Mouse (Mus musculus): Measurements from ENCODE around the gene Olfr178. TPM values are rescaled to one million over a fixed set of nuclear protein-coding genes. Genes with fewer than 3 reads are reported as not detected.

The Olfr178 gene
- polyA plus RNA-seq (2012; rRNA removed) = not detected in 2 replicates

GRCm38 (mm10) chr16:58891963-58892362 lies at the start of gene Olfr178:
TSS of gene Olfr178 (minus strand) at chr16:58892063.

GRCm38 (mm10) chr16:58929292-58929691 lies 37.4 kb upstream of the Olfr178 start, which contains the start of gene Olfr180:
TSS of gene Olfr180 (minus strand) at chr16:58929392.

GRCm38 (mm10) chr16:58928655-58929054 lies 36.8 kb upstream of the Olfr178 start, which contains the start of gene Olfr181:
TSS of gene Olfr181 (minus strand) at chr16:58928755.

GRCm38 (mm10) chr16:58874668-58875067 lies 17.2 kb downstream of the Olfr178 start, which contains the start of gene Olfr177:
TSS of gene Olfr177 (minus strand) at chr16:58874768.

Other genes starting within 250 kb of the Olfr178 start
- 13.7 and 14.9 TPM in 2 replicates for gene Cpox, start 221.8 kb downstream of the Olfr178 start, polyA plus RNA-seq (2012; rRNA removed)
- gene Gpr15, start 173.0 kb downstream of the Olfr178 start, polyA plus RNA-seq (2012; rRNA removed) = 0.05 and 0.16 TPM in 2 replicates
- gene Cldnd1, start 164.2 kb downstream of the Olfr178 start, polyA plus RNA-seq (2012; rRNA removed) = 117 and 129 TPM in 2 replicates
- gene Olfr172, start 128.9 kb downstream of the Olfr178 start, polyA plus RNA-seq (2012; rRNA removed) = not detected in 2 replicates
- gene Olfr173, start 91.8 kb downstream of the Olfr178 start, polyA plus RNA-seq (2012; rRNA removed) = not detected in 2 replicates
- not detected in 2 replicates for gene Olfr175-ps1, start 65.3 kb downstream of the Olfr178 start, polyA plus RNA-seq (2012; rRNA removed)
- not detected in 2 replicates for gene Olfr177, start 17.3 kb downstream of the Olfr178 start, polyA plus RNA-seq (2012; rRNA removed)
- not detected in 2 replicates for gene Olfr181, start 36.7 kb upstream of the Olfr178 start, polyA plus RNA-seq (2012; rRNA removed)
- gene Olfr180, start 37.3 kb upstream of the Olfr178 start, polyA plus RNA-seq (2012; rRNA removed) = not detected in 2 replicates
- not detected in 2 replicates for gene Olfr183, start 103.3 kb upstream of the Olfr178 start, polyA plus RNA-seq (2012; rRNA removed)
- gene Olfr186, start 138.2 kb upstream of the Olfr178 start, polyA plus RNA-seq (2012; rRNA removed) = not detected in 2 replicates
- gene Olfr187, start 147.7 kb upstream of the Olfr178 start, polyA plus RNA-seq (2012; rRNA removed) = not detected in 2 replicates
- gene Olfr190, start 185.9 kb upstream of the Olfr178 start, polyA plus RNA-seq (2012; rRNA removed) = not detected in 2 replicates
- gene Olfr191, start 197.8 kb upstream of the Olfr178 start, polyA plus RNA-seq (2012; rRNA removed) = not detected in 2 replicates
- gene Olfr193, start 219.8 kb upstream of the Olfr178 start, polyA plus RNA-seq (2012; rRNA removed) = not detected in 2 replicates
- gene Olfr194, start 229.0 kb upstream of the Olfr178 start, polyA plus RNA-seq (2012; rRNA removed) = not detected in 2 replicates